Mouse (Mus musculus): Measurements from ENCODE around the gene Taf3.

DNA sequence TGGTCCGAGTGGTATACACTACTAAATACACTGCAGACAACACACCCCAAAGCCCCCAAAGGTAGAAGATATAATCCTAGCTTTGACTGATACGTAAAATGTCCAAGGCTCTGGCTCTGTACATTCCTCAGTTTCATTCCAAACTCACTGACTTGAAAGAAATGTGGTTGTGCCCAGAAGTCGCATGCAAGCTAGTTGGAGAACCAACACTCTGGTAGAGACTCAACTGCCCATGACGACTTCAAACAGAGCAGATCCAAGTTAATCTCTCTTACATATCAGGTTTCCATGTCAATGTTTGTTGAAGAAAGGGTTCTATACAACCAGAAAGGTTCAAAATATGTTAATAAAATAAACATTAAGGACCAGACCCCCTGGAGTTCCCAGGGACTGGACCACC is 60.1 kb downstream of the Taf3 start:
- TF ChIP-seq TAL1 (IDR thresholded peaks at IDR 0.05; ENCODE audit: low read length) (no peak), GATA1 (IDR thresholded peaks at IDR 0.05; ENCODE audit: low read length) (no peak)
